Mouse (Mus musculus) limb, embryonic 15.5 days (tissue): ENCODE measurements around the gene Spaar. TPM values are rescaled to one million over a fixed set of nuclear protein-coding genes. Genes with fewer than 3 reads are reported as not detected.

ENCODE experiments used
- ATAC-seq: fragments of 200-750 bp; cut with Nextera tagmentation; 2 replicates; pipeline ENCODE4 v1.8.0; 2017; ENCODE audit warnings: low read depth, moderate TSS enrichment; ENCODE audit not compliant: insufficient number of reproducible peaks, low FRiP score, low TSS enrichment
- H3K27ac ChIP-seq: fragments of 300-500 bp; sonication (generic); 2 replicates; pipeline ENCODE4 v1.5.1; 2015; ENCODE audit warnings: moderate library complexity, mild to moderate bottlenecking, inconsistent platforms
- H3K27me3 ChIP-seq: fragments of 300-500 bp; sonication (generic); 2 replicates; pipeline ENCODE4 v1.6.1; 2015; ENCODE audit warnings: inconsistent platforms
- H3K36me3 ChIP-seq: fragments of 300-500 bp; sonication (generic); 2 replicates; pipeline ENCODE4 v1.6.1; 2015; ENCODE audit warnings: inconsistent platforms
- H3K4me1 ChIP-seq: fragments of 300-500 bp; sonication (generic); 2 replicates; pipeline ENCODE4 v1.6.1; 2015; ENCODE audit warnings: inconsistent platforms
- H3K4me2 ChIP-seq: fragments of 300-500 bp; sonication (generic); 2 replicates; pipeline ENCODE4 v1.6.1; 2015; ENCODE audit warnings: mild to moderate bottlenecking, inconsistent platforms
- H3K4me3 ChIP-seq: fragments of 300-500 bp; sonication (generic); 2 replicates; pipeline ENCODE4 v1.5.1; 2015; ENCODE audit warnings: mild to moderate bottlenecking, inconsistent platforms
- H3K9ac ChIP-seq: fragments of 300-500 bp; sonication (generic); 2 replicates; pipeline ENCODE4 v1.6.1; 2015; ENCODE audit warnings: inconsistent platforms
- H3K9me3 ChIP-seq: fragments of 300-500 bp; sonication (generic); 2 replicates; pipeline ENCODE4 v1.6.1; 2016; ENCODE audit warnings: inconsistent platforms
- WGBS: fragments of 180-500 bp; shearing (Covaris S2); methylation state at CpG from one replicate; pipeline ENCODE4 v1.1.7; 2015; 5-methylcytosine and 5-hydroxymethylcytosine counted together
- polyA plus RNA-seq: library from polyadenylated mRNA; unstranded; fragments of >200 nt; fragmentation: Nextera tagmentation; extraction: Ambion mirVana; gene quantifications from 2 replicates; pipeline ENCODE4 v1.2.1, GENCODE M21; 2015

The Spaar gene
- 0.52 and 0.53 TPM in 2 replicates for polyA plus RNA-seq

- peaks cover 65% of the 10 kb centered on the region for H3K4me1 ChIP-seq
- peak within 1 kb of the TSS; percentile 64; the same call in 1 of the 2 replicates for H3K27ac ChIP-seq
- 60% methylated on average over 14 of the region's 14 CpGs for WGBS
These were observed at the start of gene Spaar for GRCm38 (mm10) chr4:43729794-43730550. Gene Spaar, plus strand, starts transcription at chr4:43730034.

GRCm38 (mm10) chr4:43690021-43690420, 39.8 kb upstream of the Spaar start:
- peaks cover 44% of the 10 kb centered on the region for H3K36me3 ChIP-seq
- 0 out of 2 replicates have a peak, but pooled peaks cover 2% of the 10 kb centered on the region for H3K4me1 ChIP-seq
- H3K27me3 ChIP-seq, result no peaks in the 10 kb centered on the region
- H3K9ac ChIP-seq, result no peak overlapping the region
- H3K4me3 ChIP-seq, result no peak overlapping the region
- 90% methylated on average over 17 of the region's 17 CpGs for WGBS
- no peak overlapping the region for H3K27ac ChIP-seq
- ATAC-seq, result no peak
- no peaks in the 10 kb centered on the region for H3K9me3 ChIP-seq
- H3K4me2 ChIP-seq, result no peak overlapping the region

More at GRCm38 (mm10) chr4:43729794-43730550, at the start of gene Spaar:
- Histone ChIP-seq H3K9me3 (no peaks in the 10 kb centered on the region), H3K9ac (no peak within 1 kb of the TSS), H3K4me3 (no peak within 1 kb of the TSS), H3K27me3 (no peaks in the 10 kb centered on the region), H3K4me2 (no peak within 1 kb of the TSS), H3K36me3 (no peaks in the 10 kb centered on the region)
- ATAC-seq, result no peak

- 79% methylated on average over 5 of the region's 5 CpGs for WGBS
- Histone ChIP-seq H3K9me3 (no peaks in the 10 kb centered on the region), H3K36me3 (peaks cover 35% of the 10 kb centered on the region), H3K9ac (no peak overlapping the region), H3K4me2 (no peak overlapping the region), H3K27me3 (no peaks in the 10 kb centered on the region), H3K27ac (no peak overlapping the region), H3K4me1 (peaks cover 4% of the 10 kb centered on the region; the same call in 1 of the 2 replicates), H3K4me3 (no peak overlapping the region)
- ATAC-seq, result no peak
These were observed 38.8 kb upstream of the Spaar start for GRCm38 (mm10) chr4:43691026-43691425.

- 70% methylated on average over 5 of the region's 5 CpGs for WGBS
- Histone ChIP-seq H3K36me3 (peaks cover 19% of the 10 kb centered on the region), H3K27me3 (no peaks in the 10 kb centered on the region), H3K4me1 (peaks cover 9% of the 10 kb centered on the region; the same call in 1 of the 2 replicates), H3K4me2 (no peak overlapping the region), H3K27ac (no peak overlapping the region), H3K4me3 (no peak overlapping the region), H3K9me3 (no peaks in the 10 kb centered on the region), H3K9ac (no peak overlapping the region)
- no peak for ATAC-seq
These were observed 36.0 kb upstream of the Spaar start for GRCm38 (mm10) chr4:43693806-43694241.

- H3K4me2 ChIP-seq, result no peak overlapping the region
- H3K4me1 ChIP-seq, result peaks cover 9% of the 10 kb centered on the region; the same call in 1 of the 2 replicates
- H3K36me3 ChIP-seq, result peaks cover 10% of the 10 kb centered on the region
- H3K27me3 ChIP-seq, result no peaks in the 10 kb centered on the region
- no peak overlapping the region for H3K9ac ChIP-seq
- no peak overlapping the region for H3K4me3 ChIP-seq
- no peaks in the 10 kb centered on the region for H3K9me3 ChIP-seq
- 71% methylated on average over 1 of the region's 1 CpGs for WGBS
- no peak overlapping the region for H3K27ac ChIP-seq
- no peak for ATAC-seq
These were observed 35.2 kb upstream of the Spaar start for GRCm38 (mm10) chr4:43694439-43695248.

GRCm38 (mm10) chr4:43695249-43695671, 34.6 kb upstream of the Spaar start:
- H3K27me3 ChIP-seq, result no peaks in the 10 kb centered on the region
- no peak overlapping the region for H3K4me2 ChIP-seq
- no peak overlapping the region for H3K9ac ChIP-seq
- H3K36me3 ChIP-seq, result peaks cover 4% of the 10 kb centered on the region; the same call in 1 of the 2 replicates
- H3K27ac ChIP-seq, result no peak overlapping the region
- WGBS, result 30% methylated on average over 9 of the region's 9 CpGs
- H3K4me3 ChIP-seq, result no peak overlapping the region
- H3K4me1 ChIP-seq, result peaks cover 9% of the 10 kb centered on the region; the same call in 1 of the 2 replicates
- ATAC-seq, result no peak
- no peaks in the 10 kb centered on the region for H3K9me3 ChIP-seq

- no peak overlapping the region for H3K27ac ChIP-seq
- H3K9me3 ChIP-seq, result no peaks in the 10 kb centered on the region
- peaks cover 9% of the 10 kb centered on the region; the same call in 1 of the 2 replicates for H3K4me1 ChIP-seq
- no peak overlapping the region for H3K9ac ChIP-seq
- H3K36me3 ChIP-seq, result no peaks in the 10 kb centered on the region
- 80% methylated on average over 13 of the region's 13 CpGs for WGBS
- H3K4me3 ChIP-seq, result no peak overlapping the region
- no peak overlapping the region for H3K4me2 ChIP-seq
- no peak for ATAC-seq
- no peaks in the 10 kb centered on the region for H3K27me3 ChIP-seq
These were observed 33.3 kb upstream of the Spaar start for GRCm38 (mm10) chr4:43696561-43696960.

GRCm38 (mm10) chr4:43700707-43701106, 29.1 kb upstream of the Spaar start, which contains the start of gene Olfr70:
Gene Olfr70, minus strand, starts transcription at chr4:43700807.
- H3K4me3 ChIP-seq, result no peak within 1 kb of the TSS
- H3K27ac ChIP-seq, result no peak within 1 kb of the TSS
- no peaks in the 10 kb centered on the region for H3K36me3 ChIP-seq
- 88% methylated on average over 6 of the region's 6 CpGs for WGBS
- no peaks in the 10 kb centered on the region for H3K27me3 ChIP-seq
- no peak for ATAC-seq
- H3K4me1 ChIP-seq, result 0 out of 2 replicates have a peak, but pooled peaks cover 4% of the 10 kb centered on the region
- H3K9me3 ChIP-seq, result no peaks in the 10 kb centered on the region
- H3K9ac ChIP-seq, result no peak within 1 kb of the TSS
- no peak within 1 kb of the TSS for H3K4me2 ChIP-seq

- no peak for ATAC-seq
- 0 out of 2 replicates have a peak, but pooled peaks cover 4% of the 10 kb centered on the region for H3K4me1 ChIP-seq
- H3K4me3 ChIP-seq, result no peak overlapping the region
- no peaks in the 10 kb centered on the region for H3K9me3 ChIP-seq
- no peaks in the 10 kb centered on the region for H3K36me3 ChIP-seq
- H3K27ac ChIP-seq, result no peak overlapping the region
- H3K27me3 ChIP-seq, result 0 out of 2 replicates have a peak, but pooled peaks cover 4% of the 10 kb centered on the region
- WGBS, result 77% methylated on average over 6 of the region's 6 CpGs
- H3K4me2 ChIP-seq, result no peak overlapping the region
- H3K9ac ChIP-seq, result no peak overlapping the region
These were observed 26.4 kb upstream of the Spaar start for GRCm38 (mm10) chr4:43703439-43703838.

GRCm38 (mm10) chr4:43703851-43704250, 26.0 kb upstream of the Spaar start:
- Histone ChIP-seq H3K4me1 (0 out of 2 replicates have a peak, but pooled peaks cover 4% of the 10 kb centered on the region), H3K27ac (no peak overlapping the region), H3K27me3 (0 out of 2 replicates have a peak, but pooled peaks cover 5% of the 10 kb centered on the region), H3K4me3 (no peak overlapping the region), H3K36me3 (no peaks in the 10 kb centered on the region), H3K9ac (no peak overlapping the region), H3K9me3 (no peaks in the 10 kb centered on the region), H3K4me2 (no peak overlapping the region)
- ATAC-seq, result no peak
- 78% methylated on average over 8 of the region's 8 CpGs for WGBS

GRCm38 (mm10) chr4:43705991-43706390, 23.8 kb upstream of the Spaar start:
- H3K27me3 ChIP-seq, result 0 out of 2 replicates have a peak, but pooled peaks cover 5% of the 10 kb centered on the region
- H3K4me2 ChIP-seq, result no peak overlapping the region
- 0 out of 2 replicates have a peak, but pooled peaks cover 4% of the 10 kb centered on the region for H3K4me1 ChIP-seq
- 62% methylated on average over 13 of the region's 13 CpGs for WGBS
- no peaks in the 10 kb centered on the region for H3K9me3 ChIP-seq
- H3K9ac ChIP-seq, result no peak overlapping the region
- no peak overlapping the region for H3K4me3 ChIP-seq
- ATAC-seq, result no peak
- H3K27ac ChIP-seq, result no peak overlapping the region
- H3K36me3 ChIP-seq, result no peaks in the 10 kb centered on the region
